Mouse (Mus musculus): ENCODE results near the gene Btbd35f28.
"Not testable (repeated sequence)": the region's sequence is repeated elsewhere in the genome, so short reads cannot be mapped to it uniquely, and the experiment has no call there.

The Btbd35f28 gene

DNA sequence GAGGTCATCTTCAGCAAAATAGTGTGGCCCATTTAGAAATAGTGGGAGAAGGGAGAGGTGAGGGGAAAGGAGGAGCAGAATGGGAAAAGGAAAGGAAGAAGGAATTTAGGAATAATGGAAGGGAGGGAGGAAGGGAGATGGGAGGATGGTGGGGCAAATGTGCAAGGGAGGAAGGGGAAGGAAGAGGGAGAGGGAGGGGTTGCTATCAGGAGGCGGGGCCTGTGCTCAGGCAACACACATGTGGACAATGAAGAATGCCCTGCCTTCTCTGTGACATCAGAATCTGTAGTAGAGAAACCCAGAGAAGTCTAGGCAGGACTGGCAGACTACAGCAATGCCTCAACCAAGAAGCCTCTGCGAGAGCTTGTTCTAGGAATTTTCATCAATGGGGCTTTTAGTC lies at the start of gene Btbd35f28:
Gene Btbd35f28 (plus strand): TSS at position 301 of the 400 bp plus-strand sequence.
- ATAC-seq (ENCODE audit: low TSS enrichment) = not testable (repeated sequence)

Data from frontal cortex, adult (tissue).